In genomic region chr1:135508349-135508634, GRCm38 (mm10) we compare ENCODE assay signal across 12 mouse cellular contexts.
A peak's percentile ranks its signal among the peaks of the same experiment; 100 is the strongest.
DNase-seq lines count a peak whose midpoint lies in the region; ATAC-seq and TF ChIP-seq lines count a peak whose summit lies in the region.
"Had no signal": no experiment of that assay in that cellular context is flagged by ENCODE, and none has a peak within 500 bp of the region (broad histone marks: within the 10 kb centered on the region; RNA-seq: fewer than 3 reads in every experiment).

No protein-coding gene starts in this region.

- no peak for ATAC-seq in forebrain, embryonic 12.5 days (ENCODE audit: low FRiP score)
- ATAC-seq in forebrain, postnatal 0 days, result no peak
- no peak for ATAC-seq in kidney, postnatal 0 days (replicated peaks; ENCODE audit: low FRiP score, low read depth)
- ATAC-seq in intestine, postnatal 0 days, result no peak
- ATAC-seq in CD4-positive, CD25-positive, alpha-beta regulatory T cell, adult 4 months, result no peak
- ATAC-seq: liver, postnatal 0 days had no signal

- no peak for DNase-seq in forebrain, postnatal 0 days
- no peak for DNase-seq in kidney, postnatal 0 days (ENCODE audit: low spot score)
- no peak for DNase-seq in kidney, postnatal 36 days
- DNase-seq in layer of hippocampus, adult 11-12 months (ENCODE audit: low spot score), result no peak
- DNase-seq: adrenal gland, postnatal 36 days; cerebellum, adult 8-10 months; liver, postnatal 0 days had no signal

- H3K27ac ChIP-seq in forebrain, embryonic 12.5 days, result no peak overlapping the region
- H3K27ac ChIP-seq in forebrain, postnatal 0 days (ENCODE audit: low read depth, low read length), result no peak overlapping the region
- no peak overlapping the region for H3K27ac ChIP-seq in kidney, postnatal 0 days
- no peak overlapping the region for H3K27ac ChIP-seq in intestine, postnatal 0 days (ENCODE audit: low read depth, low read length)
- H3K27ac ChIP-seq in small intestine, adult 2 months (ENCODE audit: insufficient read depth, low read depth, low read length), result no peak overlapping the region
- H3K27ac ChIP-seq: midbrain, embryonic 12.5 days had no signal

- H3K4me3 ChIP-seq in forebrain, embryonic 12.5 days (replicated peaks), result no peak overlapping the region
- H3K4me3 ChIP-seq in forebrain, postnatal 0 days (ENCODE audit: low read depth, low read length), result no peak overlapping the region
- H3K4me3 ChIP-seq in kidney, postnatal 0 days (replicated peaks; ENCODE audit: low read depth, low read length), result no peak overlapping the region
- no peak overlapping the region for H3K4me3 ChIP-seq in intestine, postnatal 0 days (ENCODE audit: low read depth, low read length)
- H3K4me3 ChIP-seq in small intestine, adult 2 months (ENCODE audit: low read depth, low read length), result peak overlapping the region; percentile 84; the same call in 1 of the 2 replicates
- H3K4me3 ChIP-seq: midbrain, embryonic 12.5 days had no signal

- 19% methylated on average over 3 of the region's 3 CpGs for WGBS in forebrain, embryonic 12.5 days
- 17% methylated on average over 3 of the region's 3 CpGs for whole genome bisulfite sequencing in forebrain, postnatal 0 days
- WGBS in kidney, postnatal 0 days, result 35% methylated on average over 3 of the region's 3 CpGs
- WGBS in intestine, postnatal 0 days, result 29% methylated on average over 3 of the region's 3 CpGs
- WGBS in small intestine, adult 2 months, result 20% methylated on average over 3 of the region's 3 CpGs

- no peak for TF ChIP-seq CTCF in forebrain, postnatal 0 days (IDR thresholded peaks at IDR 0.05; ENCODE audit: low read depth)
- TF ChIP-seq CTCF in kidney, postnatal 0 days (IDR thresholded peaks at IDR 0.05; ENCODE audit: low read depth), result no peak
- no peak for TF ChIP-seq CTCF in intestine, postnatal 0 days (IDR thresholded peaks at IDR 0.05; ENCODE audit: low read depth)
- TF ChIP-seq CTCF in small intestine, adult 2 months (IDR thresholded peaks at IDR 0.05; ENCODE audit: extremely low read depth, insufficient read length, insufficient replicate concordance, low read depth, low read length), result no peak

- peaks cover 47% of the 10 kb centered on the region for H3K4me1 ChIP-seq in forebrain, embryonic 12.5 days
- H3K4me1 ChIP-seq in forebrain, postnatal 0 days (ENCODE audit: insufficient read depth), result peaks cover 9% of the 10 kb centered on the region; the same call in 1 of the 2 replicates
- H3K4me1 ChIP-seq in kidney, postnatal 0 days (replicated peaks; ENCODE audit: insufficient read depth, low read length), result peaks cover 18% of the 10 kb centered on the region
- H3K4me1 ChIP-seq in intestine, postnatal 0 days (replicated peaks; ENCODE audit: control insufficient read depth, insufficient read depth, low read length), result peaks cover 6% of the 10 kb centered on the region
- H3K4me1 ChIP-seq in small intestine, adult 2 months (ENCODE audit: control insufficient read depth, insufficient read depth, insufficient read length, low read length), result peaks cover 8% of the 10 kb centered on the region; the same call in 1 of the 2 replicates

- no peak overlapping the region for H3K9ac ChIP-seq in forebrain, embryonic 12.5 days
- no peak overlapping the region for H3K9ac ChIP-seq in forebrain, postnatal 0 days
- no peak overlapping the region for H3K9ac ChIP-seq in kidney, postnatal 0 days (ENCODE audit: low read depth, low read length)
- no peak overlapping the region for H3K9ac ChIP-seq in intestine, postnatal 0 days (ENCODE audit: low read depth, low read length)
- H3K9ac ChIP-seq: liver, postnatal 0 days; midbrain, embryonic 12.5 days had no signal

- H3K9me3 ChIP-seq in forebrain, embryonic 12.5 days, result no peaks in the 10 kb centered on the region
- no peaks in the 10 kb centered on the region for H3K9me3 ChIP-seq in forebrain, postnatal 0 days (ENCODE audit: low read length)
- no peaks in the 10 kb centered on the region for H3K9me3 ChIP-seq in kidney, postnatal 0 days (replicated peaks; ENCODE audit: low read length)
- H3K9me3 ChIP-seq in intestine, postnatal 0 days (ENCODE audit: control insufficient read depth), result no peaks in the 10 kb centered on the region
- H3K9me3 ChIP-seq: midbrain, embryonic 12.5 days had no signal

- TF ChIP-seq POLR2A in small intestine, adult 2 months (IDR thresholded peaks at IDR 0.05; ENCODE audit: low read depth, low read length), result no peak

- no peaks in the 10 kb centered on the region for H3K36me3 ChIP-seq in forebrain, embryonic 12.5 days (replicated peaks)
- no peaks in the 10 kb centered on the region for H3K36me3 ChIP-seq in forebrain, postnatal 0 days (ENCODE audit: insufficient read depth)
- H3K36me3 ChIP-seq in kidney, postnatal 0 days (ENCODE audit: insufficient read depth, low read length), result no peaks in the 10 kb centered on the region
- H3K36me3 ChIP-seq in intestine, postnatal 0 days (ENCODE audit: control insufficient read depth, insufficient read depth), result no peaks in the 10 kb centered on the region
- no peaks in the 10 kb centered on the region for H3K36me3 ChIP-seq in small intestine, adult 2 months (ENCODE audit: control insufficient read depth, insufficient read depth, low read length)
- H3K36me3 ChIP-seq: midbrain, embryonic 12.5 days had no signal

- H3K27me3 ChIP-seq in forebrain, embryonic 12.5 days, result peaks cover 18% of the 10 kb centered on the region
- H3K27me3 ChIP-seq in forebrain, postnatal 0 days (ENCODE audit: insufficient read depth, low read length), result no peaks in the 10 kb centered on the region
- H3K27me3 ChIP-seq in kidney, postnatal 0 days (ENCODE audit: insufficient read depth, low read length), result no peaks in the 10 kb centered on the region
- H3K27me3 ChIP-seq in intestine, postnatal 0 days (replicated peaks; ENCODE audit: control insufficient read depth, insufficient read depth, low read length), result no peaks in the 10 kb centered on the region
- no peaks in the 10 kb centered on the region for H3K27me3 ChIP-seq in small intestine, adult 2 months (ENCODE audit: control insufficient read depth, insufficient read depth, low read length)

- peak overlapping the region; percentile 84; the same call in 1 of the 2 replicates for H3K4me2 ChIP-seq in forebrain, embryonic 12.5 days
- H3K4me2 ChIP-seq in forebrain, postnatal 0 days (ENCODE audit: low read depth), result no peak overlapping the region
- peak overlapping the region; percentile 88 for H3K4me2 ChIP-seq in kidney, postnatal 0 days (ENCODE audit: low read length)
- H3K4me2 ChIP-seq in intestine, postnatal 0 days (replicated peaks; ENCODE audit: low read depth), result peak overlapping the region; percentile 21
